Mouse (Mus musculus): Measurements from ENCODE around the gene Itga8. TPM values are rescaled to one million over a fixed set of nuclear protein-coding genes. Genes with fewer than 3 reads are reported as not detected.

Itga8 gene
- polyA plus RNA-seq, 1 experiment, result 3.8 TPM

DNA sequence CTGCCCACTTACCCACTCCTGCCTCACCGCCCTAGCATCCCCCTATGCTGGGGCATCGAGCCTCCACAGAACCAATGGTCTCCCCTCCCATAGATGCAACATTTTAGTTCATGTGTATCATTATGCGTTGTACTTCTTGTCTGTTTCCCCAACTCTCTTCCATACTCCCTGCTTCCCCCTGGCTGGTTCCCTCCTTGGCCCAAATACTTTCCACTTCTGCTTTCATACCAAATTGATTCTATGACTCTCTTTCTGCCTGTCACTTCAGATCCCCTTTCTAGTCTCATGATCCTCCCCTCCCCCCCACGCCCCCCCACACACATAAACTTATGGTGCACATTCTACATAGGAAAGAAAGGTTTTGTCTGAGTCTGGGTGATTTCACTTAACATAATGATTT lies 217.4 kb downstream of the Itga8 start:
- Histone ChIP-seq H3K27ac (ENCODE audit: insufficient read depth, low read length) (no peak overlapping the region), H3K4me1 (ENCODE audit: control insufficient read depth, insufficient read depth, insufficient read length) (no peaks in the 10 kb centered on the region), H3K4me3 (ENCODE audit: extremely low read depth, insufficient read depth, insufficient read length) (no peak overlapping the region), H3K36me3 (ENCODE audit: control insufficient read depth, insufficient read depth, low read length) (no peaks in the 10 kb centered on the region), H3K27me3 (ENCODE audit: control insufficient read depth, insufficient read depth, low read length) (no peaks in the 10 kb centered on the region)
- 75% methylated on average over 4 of the region's 4 CpGs for WGBS
- no peak for DNase-seq (ENCODE audit: low read depth in 1 of 2, low spot score in 2 of 2)
- TF ChIP-seq CTCF (IDR thresholded peaks at IDR 0.05; ENCODE audit: extremely low read depth, insufficient read depth, insufficient read length, insufficient replicate concordance) (no peak), POLR2A (IDR thresholded peaks at IDR 0.05; ENCODE audit: low read depth, low read length) (no peak)

DNA sequence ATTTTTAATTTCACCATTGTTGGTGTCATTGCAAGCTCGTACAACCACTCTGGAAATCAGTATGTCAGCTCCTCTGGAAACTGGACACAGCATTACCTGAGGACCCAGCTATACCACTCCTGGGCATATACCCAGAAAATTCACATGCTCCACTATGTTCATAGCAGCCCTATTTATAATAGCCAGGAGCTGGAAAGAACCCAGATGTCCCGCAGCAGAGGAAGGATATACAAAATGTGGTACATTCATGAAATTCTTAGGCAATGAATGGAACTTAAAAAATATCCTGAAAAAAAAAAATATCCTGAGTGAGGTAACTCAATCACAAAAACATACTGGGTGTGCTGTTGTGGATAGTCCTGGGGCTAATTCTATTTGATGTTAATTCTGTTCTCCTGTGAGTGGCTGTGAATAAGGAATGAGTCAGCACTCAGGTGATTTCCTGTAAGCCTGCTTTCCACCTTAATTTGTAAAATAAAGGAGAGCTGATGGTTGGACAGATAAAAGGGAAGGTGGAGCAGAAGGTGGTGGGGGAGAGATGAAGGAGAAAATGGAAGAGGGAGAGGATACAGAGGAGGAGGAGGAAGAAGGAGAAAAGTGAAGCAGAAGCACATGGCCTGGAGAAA lies 224.3 kb downstream of the Itga8 start:
- WGBS, result 90% methylated on average over 2 of the region's 2 CpGs
- no peaks in the 10 kb centered on the region for H3K4me1 ChIP-seq (ENCODE audit: control insufficient read depth, insufficient read depth, insufficient read length)

DNA sequence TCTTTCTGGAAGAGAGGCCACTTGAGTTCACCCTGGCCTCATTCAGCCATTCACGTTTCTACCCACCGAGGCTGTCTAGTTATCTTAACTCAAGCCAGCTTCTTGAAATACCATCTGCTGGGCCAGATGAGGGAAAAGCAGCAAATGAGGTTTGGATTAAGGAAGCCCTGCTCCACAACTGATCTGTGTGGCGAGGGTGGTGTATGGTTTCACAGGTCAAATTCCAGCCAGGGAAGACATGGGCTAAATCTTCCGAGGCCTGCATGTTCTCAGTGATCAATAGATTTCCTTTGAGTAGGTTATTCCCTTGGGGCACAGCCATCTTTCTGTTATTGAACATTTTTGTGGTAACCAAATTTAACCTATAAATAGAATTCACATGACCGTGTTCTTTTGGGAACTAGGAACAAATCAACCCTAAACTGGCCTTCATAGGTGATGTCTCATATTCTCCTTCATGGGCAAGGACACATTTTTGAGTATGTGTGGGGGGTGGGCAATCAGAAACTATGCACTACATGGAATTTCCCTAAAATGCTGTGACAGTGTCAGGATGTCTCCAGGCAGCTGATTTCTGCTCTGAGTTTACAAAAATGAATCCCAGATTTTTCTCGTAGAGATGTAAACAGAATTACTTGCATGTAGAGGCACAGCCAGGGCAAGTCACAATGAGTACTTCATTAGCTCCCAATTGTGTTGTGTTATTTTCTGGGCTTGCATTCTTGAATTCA lies 235.9 kb downstream of the Itga8 start:
- no peaks in the 10 kb centered on the region for H3K4me1 ChIP-seq (ENCODE audit: control insufficient read depth, insufficient read depth, insufficient read length)
- H3K27ac ChIP-seq (ENCODE audit: insufficient read depth, low read length), result no peak overlapping the region
- no peaks in the 10 kb centered on the region for H3K36me3 ChIP-seq (ENCODE audit: control insufficient read depth, insufficient read depth, low read length)
- WGBS, result 82% methylated on average over 6 of the region's 6 CpGs
- TF ChIP-seq CTCF (IDR thresholded peaks at IDR 0.05; ENCODE audit: extremely low read depth, insufficient read depth, insufficient read length, insufficient replicate concordance) (no peak), POLR2A (IDR thresholded peaks at IDR 0.05; ENCODE audit: low read depth, low read length) (no peak)
- no peak overlapping the region for H3K4me3 ChIP-seq (ENCODE audit: extremely low read depth, insufficient read depth, insufficient read length)
- no peaks in the 10 kb centered on the region for H3K27me3 ChIP-seq (ENCODE audit: control insufficient read depth, insufficient read depth, low read length)
- DNase-seq (ENCODE audit: low read depth in 1 of 2, low spot score in 2 of 2), result no peak

More for the DNA sequence above, 224.3 kb downstream of the Itga8 start:
- no peak overlapping the region for H3K4me3 ChIP-seq (ENCODE audit: extremely low read depth, insufficient read depth, insufficient read length)
- H3K27ac ChIP-seq (ENCODE audit: insufficient read depth, low read length), result no peak overlapping the region
- no peak for DNase-seq (ENCODE audit: low read depth in 1 of 2, low spot score in 2 of 2)
- H3K36me3 ChIP-seq (ENCODE audit: control insufficient read depth, insufficient read depth, low read length), result no peaks in the 10 kb centered on the region
- no peaks in the 10 kb centered on the region for H3K27me3 ChIP-seq (ENCODE audit: control insufficient read depth, insufficient read depth, low read length)
- TF ChIP-seq POLR2A (IDR thresholded peaks at IDR 0.05; ENCODE audit: low read depth, low read length) (no peak), CTCF (IDR thresholded peaks at IDR 0.05; ENCODE audit: extremely low read depth, insufficient read depth, insufficient read length, insufficient replicate concordance) (no peak)

DNA sequence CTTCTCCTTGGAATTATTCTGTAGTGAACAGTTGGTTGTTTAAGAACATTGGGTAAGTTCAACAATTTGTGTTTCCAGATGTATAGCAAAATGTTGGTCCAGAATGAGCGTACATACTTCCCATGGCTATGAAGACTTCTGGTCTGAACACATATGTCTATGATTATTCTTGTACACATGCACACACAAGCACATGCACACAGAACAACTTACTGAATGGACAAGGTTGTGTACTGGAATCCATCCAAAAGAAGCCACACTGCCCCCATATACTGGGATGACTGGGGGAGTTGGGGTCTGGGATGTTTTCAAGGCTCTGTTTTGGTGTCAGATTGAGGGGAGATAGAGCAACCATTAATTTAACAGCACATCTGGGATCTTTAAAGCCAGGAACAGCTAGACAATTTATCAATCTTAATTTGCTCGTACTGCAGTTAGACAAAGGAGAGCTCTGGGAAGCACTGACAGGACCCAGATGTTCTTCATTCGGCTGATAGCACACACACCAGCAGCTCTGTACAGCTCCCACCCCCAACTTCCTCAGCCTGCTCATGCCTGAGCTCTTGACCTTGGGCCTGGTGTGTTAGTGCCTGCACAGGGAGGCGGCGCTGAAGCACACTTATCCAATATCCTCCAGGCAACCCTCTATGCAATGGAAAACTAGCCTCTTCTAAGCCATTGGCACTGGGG lies 241.5 kb downstream of the Itga8 start:
- Histone ChIP-seq H3K36me3 (ENCODE audit: control insufficient read depth, insufficient read depth, low read length) (no peaks in the 10 kb centered on the region), H3K4me3 (ENCODE audit: extremely low read depth, insufficient read depth, insufficient read length) (no peak overlapping the region), H3K4me1 (ENCODE audit: control insufficient read depth, insufficient read depth, insufficient read length) (no peaks in the 10 kb centered on the region), H3K27me3 (ENCODE audit: control insufficient read depth, insufficient read depth, low read length) (no peaks in the 10 kb centered on the region), H3K27ac (ENCODE audit: insufficient read depth, low read length) (no peak overlapping the region)
- 70% methylated on average over 5 of the region's 5 CpGs for WGBS
- TF ChIP-seq POLR2A (IDR thresholded peaks at IDR 0.05; ENCODE audit: low read depth, low read length) (no peak), CTCF (IDR thresholded peaks at IDR 0.05; ENCODE audit: extremely low read depth, insufficient read depth, insufficient read length, insufficient replicate concordance) (no peak)
- no peak for DNase-seq (ENCODE audit: low read depth in 1 of 2, low spot score in 2 of 2)

Other genes starting within 250 kb of the Itga8 start
- 25.5 and 57.3 TPM in 2 replicates for gene Mindy3, start 117.5 kb upstream of the Itga8 start, polyA plus RNA-seq (2012; rRNA removed)